Mouse (Mus musculus): ENCODE data around the gene Adam11.
A peak's percentile ranks its signal among the peaks of the same experiment; 100 is the strongest.

Adam11 gene

DNA sequence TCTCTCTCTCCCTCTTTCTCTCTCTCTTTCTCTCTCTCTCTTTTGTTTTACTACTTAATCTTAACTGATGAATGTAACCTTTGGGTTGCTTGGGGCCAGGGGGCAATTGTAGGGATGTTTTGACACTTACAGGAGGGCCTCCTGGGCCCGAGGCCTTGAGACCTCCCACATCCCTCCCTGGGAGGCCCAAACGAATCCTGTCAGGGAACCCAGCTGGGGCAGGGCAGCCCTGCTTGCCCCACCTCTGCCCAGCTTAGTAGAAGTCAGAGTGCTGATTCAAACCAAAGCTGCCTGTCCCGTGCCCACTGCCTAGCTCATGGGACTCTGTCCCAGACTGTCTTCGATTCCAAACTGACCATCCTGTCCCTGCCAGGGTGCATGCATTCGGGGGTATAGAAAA is 17.4 kb downstream of the Adam11 start:
- no peak for DNase-seq (ENCODE audit: low read depth, low spot score)

DNA sequence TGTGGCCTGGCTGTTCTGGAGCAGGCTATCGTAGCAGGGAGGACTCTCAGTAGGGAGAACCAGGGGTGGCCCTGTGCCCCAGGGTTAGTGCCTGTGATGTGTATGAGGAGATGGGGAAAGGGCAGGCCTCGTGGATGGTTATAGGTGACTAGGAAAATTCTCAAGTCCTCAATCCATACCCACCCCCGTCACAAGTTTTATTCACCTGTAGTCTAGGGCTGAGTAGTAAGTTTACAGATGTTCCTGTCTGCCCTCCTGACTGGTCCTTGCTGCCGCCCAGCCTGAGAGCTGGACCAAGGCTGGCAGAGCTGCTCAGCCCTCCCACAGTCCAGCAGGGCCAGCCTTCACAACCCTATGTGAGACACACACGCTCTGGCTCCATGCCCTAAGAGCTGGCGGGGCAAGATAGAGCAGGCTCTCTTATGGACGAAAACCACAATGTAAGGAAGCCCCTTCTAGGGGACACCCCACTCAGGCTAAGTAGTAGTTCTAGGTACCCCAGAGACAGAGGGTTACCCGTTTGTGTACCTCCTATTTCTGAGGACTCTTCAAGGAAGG is 17.9 kb downstream of the Adam11 start:
- no peak for DNase-seq (ENCODE audit: low read depth, low spot score)

DNA sequence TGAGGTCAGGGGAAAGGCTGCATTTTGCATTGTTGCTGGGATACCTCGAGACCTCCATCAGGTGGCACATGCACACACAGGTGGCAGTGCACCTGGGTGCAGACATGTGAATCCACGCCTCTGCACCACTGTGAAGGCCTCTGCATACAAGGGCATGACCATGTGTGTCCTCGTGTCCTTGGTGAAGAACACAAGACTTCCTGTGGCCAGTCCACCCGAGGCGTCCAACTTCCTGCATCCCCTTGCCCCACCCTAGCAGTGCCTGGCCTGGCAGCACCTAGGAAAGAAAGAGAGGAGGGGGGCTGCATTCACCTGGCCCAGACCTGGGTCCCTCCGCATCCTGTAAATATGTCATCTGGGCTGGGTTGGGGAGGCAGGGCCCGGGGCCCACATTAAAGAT is 18.6 kb downstream of the Adam11 start:
- no peak for DNase-seq (ENCODE audit: low read depth, low spot score)

DNA sequence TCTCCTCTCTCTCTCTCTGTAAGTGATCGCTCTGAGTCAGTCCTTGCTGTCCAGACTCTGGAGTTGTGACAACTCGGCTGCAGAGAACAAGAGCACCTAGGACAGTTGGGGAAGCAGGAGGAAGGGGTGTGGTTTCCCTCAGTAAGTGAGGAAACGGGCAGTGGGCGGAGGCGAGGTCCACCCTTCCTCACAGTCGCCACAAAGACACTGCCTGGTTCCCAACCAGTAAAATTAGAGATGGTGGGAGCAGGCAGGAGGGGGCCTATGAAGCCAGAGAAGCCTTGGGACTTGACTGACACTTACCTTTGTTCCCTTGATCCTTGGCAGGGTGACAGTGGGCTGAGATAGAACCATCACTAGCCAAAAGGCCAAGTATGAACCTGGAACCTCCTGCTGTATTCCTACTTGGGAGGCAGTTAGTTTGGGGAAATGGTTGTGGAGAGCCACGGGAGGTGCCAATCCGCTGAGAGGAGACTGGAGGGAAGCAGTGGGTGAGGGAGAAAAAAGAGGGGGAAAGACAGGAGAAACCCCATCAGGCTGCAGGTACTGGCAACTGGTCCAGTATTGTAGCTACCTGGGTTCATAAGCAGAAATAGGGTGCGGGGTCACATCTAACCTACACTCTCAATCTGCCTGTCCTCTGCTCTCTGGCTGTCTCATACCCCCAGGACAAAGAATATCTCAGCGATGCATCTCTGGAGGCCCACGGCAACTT is 19.2 kb downstream of the Adam11 start:
- no peak for DNase-seq (ENCODE audit: low read depth, low spot score)

DNA sequence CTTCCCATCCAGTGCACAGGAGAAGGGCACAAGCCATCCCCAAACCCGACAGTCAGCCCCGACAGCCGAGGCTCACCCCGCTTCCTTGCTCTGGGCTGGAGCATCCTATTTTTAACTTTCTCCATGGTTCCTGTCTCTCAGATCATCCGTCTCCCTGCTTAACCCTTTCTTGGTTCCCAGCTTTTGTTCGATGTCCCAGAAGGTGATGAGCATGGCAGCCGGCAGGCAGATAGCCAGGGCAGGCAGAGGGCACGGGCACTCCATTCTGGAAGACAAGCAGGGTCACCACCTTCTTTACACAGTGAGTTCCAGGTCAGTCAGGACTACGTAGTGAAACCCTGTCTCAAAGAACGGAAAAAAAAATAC is 19.7 kb downstream of the Adam11 start:
- DNase-seq (ENCODE audit: low read depth, low spot score): no peak

DNA sequence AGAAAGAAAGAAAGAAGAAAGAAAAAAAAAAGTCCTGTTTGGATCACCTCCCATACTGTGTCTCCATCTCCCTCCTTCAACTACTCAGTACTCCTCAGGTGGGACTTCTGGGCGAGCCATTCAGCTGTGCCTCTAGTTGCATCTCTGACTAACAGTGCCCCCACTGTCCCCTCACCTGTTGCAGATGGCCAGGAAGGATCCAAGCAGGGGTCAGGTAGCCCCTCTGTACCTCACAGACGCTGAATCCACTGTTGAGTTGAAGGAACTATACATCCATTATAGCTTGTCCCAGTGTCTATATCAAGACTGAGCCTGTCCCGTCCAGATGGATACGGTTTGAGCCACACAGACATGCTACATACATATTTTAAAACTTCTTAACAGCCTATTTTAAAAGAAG is 20.3 kb downstream of the Adam11 start:
- no peak for DNase-seq (ENCODE audit: low read depth, low spot score)

DNA sequence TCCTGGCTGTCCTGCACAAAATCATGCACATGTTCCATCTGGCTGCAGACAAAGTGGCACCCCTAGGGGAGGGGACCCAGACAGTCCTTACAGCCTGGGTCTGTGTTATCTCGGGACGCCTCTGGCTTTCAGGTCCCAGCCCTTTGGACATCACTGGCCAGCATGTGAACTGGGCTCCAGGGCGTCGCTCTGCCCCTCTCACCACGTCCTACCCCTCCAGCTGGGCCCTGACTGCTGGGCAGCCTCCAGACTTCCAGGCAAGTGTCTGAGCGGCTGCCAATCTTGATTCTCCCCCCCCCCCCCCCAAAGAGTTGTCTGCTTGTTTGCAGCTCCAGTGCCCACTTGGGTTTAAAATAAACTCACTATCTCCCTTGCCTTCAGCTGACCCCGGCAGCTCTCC is 22.2 kb downstream of the Adam11 start:
- DNase-seq (ENCODE audit: low read depth, low spot score): no peak

DNA sequence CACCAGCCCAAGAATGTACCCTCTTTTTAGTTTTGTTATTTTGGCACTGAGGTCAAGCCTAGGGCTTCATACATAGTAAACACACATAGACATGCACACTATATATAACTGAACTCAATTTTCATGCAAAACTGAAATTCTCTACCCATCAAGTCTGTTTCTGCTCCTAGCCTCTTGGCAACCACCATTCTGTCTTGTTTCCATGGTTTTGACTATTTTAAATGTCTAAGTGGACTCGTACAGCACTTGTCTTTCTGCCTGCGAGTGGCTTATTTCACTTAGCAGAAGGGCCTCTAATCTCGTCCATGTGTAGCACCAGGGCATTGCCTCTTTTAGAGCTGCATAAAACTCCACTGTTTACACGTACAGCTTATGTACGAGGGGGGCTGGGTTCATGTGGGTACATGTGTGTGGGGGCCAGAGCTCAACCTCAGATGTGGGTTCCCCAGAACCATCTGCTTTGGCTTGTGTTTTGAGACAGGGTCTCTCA is 26.5 kb downstream of the Adam11 start:
- DNase-seq (ENCODE audit: low read depth, low spot score): no peak

DNA sequence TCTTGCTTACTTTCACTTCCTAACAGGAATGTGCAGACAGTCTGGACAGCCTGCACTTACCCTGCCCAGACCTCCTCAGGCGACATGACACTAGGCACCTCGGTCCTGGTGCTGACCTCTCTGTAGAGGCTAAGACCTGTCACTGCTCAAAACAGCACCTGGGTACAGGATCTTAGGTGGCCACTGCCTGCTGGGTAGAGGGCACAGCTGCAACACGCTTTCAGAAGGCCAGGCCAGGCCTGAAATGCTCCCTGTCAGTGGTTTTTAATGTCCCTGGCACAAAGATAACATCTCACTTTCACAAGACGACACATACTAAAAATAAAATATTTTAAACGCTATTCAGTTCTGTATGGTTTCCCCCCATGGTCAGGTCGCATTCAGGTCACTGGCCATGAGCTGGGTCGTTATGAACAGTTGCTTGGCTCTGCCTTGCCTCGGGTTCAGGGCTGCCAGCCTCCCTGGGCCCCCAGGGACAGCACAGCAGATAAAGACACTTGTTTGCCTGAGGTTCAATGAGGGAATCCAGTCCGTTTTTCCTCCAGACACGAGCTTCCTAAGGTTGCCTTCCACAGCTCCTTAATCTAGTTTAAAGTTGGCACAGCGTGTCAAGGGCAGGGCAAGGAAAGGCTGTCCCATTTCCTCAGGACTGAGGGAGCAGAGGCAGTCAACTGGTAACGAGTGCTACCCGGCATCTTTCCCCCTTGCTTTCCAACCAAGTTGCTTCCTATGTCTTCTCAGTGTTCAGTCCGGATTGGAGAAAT is 30.6 kb downstream of the Adam11 start:
- no peak for DNase-seq (ENCODE audit: low read depth, low spot score)

DNA sequence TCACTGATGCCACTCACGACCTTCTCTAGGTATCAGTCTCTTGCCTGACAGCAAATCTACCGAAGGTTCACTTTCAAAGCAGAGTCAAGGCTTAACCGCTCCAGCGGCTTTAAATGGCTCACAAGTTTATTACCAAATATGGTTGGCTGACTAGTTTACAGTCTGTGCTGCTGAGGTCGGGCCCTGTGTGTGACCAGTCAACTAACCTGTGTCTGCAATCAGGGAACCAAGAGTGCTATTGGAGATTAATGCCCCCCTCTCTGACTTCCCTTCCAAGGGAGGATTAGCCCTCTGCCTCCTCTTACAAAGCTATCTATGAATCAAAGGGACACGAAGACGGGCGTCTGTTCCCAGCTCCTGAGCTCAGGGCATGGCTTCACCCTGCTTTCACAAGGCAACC is 32.9 kb downstream of the Adam11 start:
- DNase-seq (ENCODE audit: low read depth, low spot score): no peak

DNA sequence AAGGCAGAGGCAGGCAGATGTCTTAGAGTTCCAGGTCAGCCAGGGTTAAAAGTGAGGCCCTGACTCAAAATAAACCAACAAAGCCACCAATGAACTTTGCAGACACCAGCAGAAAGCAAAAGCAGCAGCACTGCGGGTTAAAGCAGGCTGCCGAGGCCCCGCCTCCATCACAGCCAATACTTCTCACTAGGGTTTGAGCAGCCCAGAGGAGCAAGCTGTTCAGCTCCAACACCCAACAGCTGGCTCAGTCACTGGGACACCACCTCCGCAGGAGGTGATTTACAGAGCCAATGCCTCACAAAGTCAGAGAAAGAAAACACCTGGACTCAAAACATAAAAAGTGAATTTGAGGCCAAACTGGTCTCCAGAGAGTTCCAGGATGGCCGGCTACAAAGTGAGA is 42.2 kb downstream of the Adam11 start:
- DNase-seq (ENCODE audit: low read depth, low spot score): no peak

DNA sequence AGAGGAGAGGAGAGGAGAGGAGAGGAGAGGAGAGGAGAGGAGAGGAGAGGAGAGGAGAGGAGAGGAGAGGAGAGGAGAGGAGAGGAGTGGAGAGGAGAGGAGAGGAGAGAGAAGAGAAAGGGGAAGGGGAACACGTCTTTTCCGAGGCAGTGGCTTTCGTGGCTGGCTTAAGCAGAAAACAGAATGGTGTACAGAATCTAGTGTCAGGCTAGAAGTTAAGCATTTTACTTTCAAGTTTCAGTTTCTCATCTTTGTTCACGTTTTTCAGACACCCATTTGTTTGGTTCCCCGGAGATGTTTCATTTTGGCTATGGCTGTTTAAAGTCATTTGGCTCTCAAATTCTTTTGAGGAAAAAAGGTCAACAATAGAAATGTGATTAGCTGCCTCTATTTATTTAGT is 47.0 kb downstream of the Adam11 start:
- DNase-seq (ENCODE audit: low read depth, low spot score): no peak

DNA sequence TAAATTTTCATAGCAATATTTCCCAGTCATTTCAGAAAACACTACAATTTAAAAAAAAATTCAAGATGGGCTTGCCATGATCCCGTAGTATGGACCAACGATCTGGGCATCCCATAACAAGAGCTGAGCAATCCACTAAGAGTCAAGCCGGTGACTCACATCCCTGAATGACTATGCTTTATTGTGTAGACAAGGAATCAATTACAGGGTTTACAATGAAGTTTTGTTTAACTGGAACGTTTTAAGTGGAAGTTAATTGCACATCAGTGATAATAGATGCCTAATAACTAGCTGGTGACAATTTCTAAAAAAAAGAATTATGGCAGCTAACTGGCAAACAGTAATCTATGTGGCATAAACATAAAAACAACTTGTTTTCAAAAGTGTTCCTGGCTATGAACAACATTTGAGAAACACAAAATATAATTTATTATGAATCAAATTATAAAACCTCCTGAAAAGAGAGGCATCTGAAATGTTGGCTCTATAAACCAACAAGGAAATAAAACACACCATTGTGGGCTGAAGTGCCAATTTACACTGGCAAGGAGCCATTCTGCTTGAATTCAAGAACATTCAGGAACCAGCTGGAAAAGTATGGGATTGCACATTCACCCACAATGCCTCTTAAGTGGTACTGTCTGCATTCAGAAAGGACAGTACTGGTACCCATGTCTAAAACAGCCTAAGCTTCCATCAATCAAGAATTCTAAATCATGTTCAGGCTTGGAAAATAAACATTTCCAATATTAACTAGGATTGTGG is 49.7 kb downstream of the Adam11 start:
- DNase-seq (ENCODE audit: low read depth, low spot score): no peak

DNA sequence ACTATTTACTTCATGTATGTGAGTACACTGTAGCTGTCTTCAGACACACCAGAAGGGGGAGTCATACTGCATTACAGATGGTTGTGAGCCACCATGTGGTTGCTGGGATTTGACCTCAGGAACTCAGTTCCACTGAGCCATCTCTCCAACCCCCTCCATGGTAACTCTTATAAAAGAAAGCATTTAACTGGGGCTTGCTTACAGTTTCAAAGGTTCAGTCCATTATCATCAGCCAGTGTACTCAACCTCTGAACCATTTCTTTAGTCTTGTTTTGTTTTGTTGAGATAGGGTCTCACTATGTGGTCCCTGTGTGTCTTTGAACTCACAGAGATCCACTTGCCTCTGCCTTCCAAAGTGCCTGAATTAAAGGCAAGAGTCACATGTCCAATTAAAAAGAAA is 53.6 kb downstream of the Adam11 start:
- no peak for DNase-seq (ENCODE audit: low read depth, low spot score)

DNA sequence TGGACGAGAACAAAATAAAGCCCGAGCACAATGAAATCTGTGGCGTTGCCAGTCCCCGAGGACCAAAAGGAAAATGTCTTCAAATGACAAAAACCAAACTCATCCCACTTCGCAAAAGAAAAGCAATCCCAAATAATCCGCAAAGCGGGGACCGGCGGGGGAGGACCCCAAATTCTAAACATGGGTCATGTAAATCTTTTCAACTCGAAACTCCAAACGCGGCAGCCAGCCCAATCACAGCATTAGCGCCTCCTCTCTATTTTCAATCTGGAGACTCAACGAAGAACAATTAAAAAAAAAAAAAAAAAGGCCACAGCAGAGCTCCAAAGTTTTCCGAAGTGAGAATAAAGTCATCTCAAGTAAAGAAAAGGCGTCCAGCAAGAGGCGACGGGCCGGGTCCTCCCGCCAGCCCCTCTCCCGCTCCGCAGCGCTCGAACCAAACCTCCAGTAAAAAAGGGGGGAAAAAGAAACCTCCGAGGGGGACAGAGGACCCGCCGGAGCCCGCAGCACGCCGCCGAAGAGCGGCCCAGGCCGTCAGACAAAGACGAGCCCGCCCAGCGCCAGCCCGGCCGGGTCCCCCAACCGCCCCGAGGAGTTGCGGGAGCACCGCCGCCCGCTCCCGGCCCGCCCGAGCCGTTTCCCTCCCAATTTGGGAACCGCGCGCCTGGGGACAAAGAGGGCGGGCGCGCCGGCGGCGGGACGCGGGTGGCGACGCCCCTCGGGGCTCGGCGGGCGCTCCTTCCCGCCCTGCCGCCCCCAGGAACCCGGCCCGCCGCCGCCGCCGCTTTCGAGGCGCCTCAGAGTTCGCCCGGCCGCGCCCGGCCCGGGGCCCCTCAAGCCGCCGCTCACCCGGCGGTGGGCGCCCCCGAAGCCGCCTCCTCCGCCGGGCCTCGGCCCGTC is 57.1 kb downstream of the Adam11 start:
- no peak for DNase-seq (ENCODE audit: low read depth, low spot score)

DNA sequence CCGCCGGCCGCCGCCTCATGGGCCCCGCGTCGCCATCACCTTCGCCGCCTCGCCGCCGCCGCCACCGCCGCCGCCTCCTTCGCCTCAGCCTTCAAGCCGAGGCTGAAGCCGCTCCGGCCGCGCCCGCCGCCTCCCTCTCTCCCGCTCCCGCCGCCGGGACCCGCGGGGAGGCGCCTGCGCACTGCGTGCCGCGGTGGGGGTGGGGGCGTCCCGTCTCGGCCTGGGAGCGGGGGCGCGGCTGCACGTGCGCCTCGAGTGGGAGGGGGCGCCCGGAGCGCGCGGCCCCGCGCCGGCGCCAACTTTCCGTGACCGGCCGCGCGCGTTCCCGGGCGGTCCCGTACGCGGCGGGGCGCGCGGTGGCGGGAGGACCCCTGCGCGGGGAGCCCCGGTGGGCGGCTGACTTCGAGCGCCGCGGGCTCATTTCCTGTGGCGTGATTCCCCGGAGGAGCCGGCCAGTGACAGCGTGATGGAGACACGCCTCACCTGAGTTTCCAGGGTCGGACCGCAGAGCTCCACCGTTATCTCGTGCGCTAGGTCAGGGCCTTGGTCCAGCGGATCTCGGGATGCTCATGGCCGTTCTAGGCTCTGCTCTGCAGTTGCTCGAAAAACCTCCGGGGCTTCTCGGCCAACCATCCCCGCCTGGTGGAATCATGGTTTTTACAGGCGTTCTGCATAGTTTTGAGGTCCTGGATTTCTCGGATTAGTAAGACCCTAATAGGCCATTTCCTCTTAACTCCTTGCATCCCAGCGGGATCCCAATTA is 58.0 kb downstream of the Adam11 start, which contains the start of gene Gjc1:
Gjc1 (minus strand) TSS at position 680 of the 762 bp plus-strand sequence.
- peak; percentile 55 for DNase-seq (ENCODE audit: low read depth, low spot score)

DNA sequence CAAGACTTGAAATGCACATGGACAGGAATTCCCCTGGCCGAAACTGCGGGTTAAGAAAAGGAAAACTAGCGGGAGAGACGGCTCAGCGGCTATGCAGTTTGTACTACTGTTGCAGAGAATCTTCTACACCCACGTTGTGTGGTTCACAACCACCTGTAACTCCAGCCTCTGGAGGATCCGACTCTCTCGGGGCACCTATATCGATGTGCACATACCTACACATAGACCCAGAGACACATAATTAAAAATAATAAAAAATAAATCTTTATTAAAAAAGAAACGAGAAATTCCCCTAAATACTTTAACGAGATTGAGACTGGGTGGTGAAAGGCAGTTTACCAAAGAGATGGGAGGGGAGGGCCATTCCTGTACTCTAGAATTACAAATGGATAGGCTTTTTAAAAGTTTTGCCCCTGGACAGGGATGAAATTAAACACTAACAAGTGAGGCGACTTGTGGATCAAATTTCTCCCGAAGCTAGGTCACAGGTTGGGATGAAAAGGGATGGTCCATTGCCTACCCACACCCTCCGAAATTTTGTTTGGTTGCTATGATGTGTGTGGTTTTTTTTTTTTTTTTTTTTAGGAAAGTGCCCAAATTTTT is 58.6 kb downstream of the Adam11 start:
- DNase-seq (ENCODE audit: low read depth, low spot score): no peak

DNA sequence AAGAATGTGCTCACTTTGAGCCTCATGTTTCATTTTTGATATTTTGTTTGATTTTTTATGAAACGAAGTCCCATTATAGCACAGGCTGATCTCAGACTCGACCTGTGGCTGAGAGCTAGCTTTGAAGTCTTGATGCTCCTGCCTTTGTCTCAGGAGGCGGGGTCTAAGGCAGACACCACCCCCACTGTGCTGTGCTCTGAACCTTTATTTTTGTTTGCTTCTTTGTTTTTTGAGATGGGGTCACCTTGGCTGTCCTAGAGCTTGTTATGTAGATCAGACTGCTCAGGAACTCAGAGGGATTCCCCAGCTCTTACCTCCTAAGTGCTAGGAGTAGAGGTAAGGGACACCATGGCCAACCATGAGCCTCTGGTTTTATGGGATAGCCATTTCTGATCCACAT is 59.2 kb downstream of the Adam11 start:
- no peak for DNase-seq (ENCODE audit: low read depth, low spot score)

DNA sequence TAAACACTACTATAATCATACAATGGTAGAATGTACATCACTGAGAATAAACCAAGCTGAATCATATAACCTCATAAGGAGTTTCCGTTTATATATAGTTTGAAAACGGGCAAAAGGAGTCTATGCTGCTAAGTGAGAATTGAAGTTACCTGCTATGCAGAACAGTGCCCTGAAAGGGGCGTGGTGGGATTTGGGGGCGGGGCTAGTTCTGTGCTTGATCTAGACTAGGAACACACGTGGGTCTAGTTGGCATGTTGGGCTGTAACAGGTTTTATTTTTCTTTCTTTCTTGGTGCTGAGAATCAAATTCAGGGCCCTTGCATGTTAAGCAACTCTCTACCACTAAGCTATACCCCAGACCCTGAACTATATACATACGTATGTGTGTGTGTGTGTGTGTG is 60.0 kb downstream of the Adam11 start:
- DNase-seq (ENCODE audit: low read depth, low spot score): no peak

DNA sequence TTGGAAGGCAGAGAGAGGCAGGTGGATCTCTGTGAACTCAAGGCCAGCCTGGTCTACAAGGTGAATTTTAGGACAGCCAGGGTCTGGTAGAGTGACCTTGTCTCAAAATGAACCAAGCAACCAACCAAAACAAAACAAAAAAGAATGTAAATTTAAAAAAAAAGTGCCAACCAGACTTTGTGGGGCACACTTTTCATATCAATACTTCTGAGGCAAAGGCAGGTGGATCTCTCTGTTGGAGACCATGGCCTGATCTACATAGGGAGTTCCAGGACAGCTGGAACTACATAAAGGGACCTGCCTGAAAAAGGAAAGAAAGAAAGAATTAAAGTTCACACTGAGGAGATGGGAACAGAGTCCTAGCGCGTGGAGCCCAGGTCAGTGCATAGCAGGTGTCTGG is 65.2 kb downstream of the Adam11 start:
- no peak for DNase-seq (ENCODE audit: low read depth, low spot score)

Data from embryo, embryonic 11.5 days (tissue).